Mouse (Mus musculus): ENCODE measurements at regions not wholly inside any gene's neighbourhood (a gene's known extent, or its start where the extent isn't known, plus 50 kb on each side); places are given as distances from the start of the nearest gene placed in this dataset.

DNA sequence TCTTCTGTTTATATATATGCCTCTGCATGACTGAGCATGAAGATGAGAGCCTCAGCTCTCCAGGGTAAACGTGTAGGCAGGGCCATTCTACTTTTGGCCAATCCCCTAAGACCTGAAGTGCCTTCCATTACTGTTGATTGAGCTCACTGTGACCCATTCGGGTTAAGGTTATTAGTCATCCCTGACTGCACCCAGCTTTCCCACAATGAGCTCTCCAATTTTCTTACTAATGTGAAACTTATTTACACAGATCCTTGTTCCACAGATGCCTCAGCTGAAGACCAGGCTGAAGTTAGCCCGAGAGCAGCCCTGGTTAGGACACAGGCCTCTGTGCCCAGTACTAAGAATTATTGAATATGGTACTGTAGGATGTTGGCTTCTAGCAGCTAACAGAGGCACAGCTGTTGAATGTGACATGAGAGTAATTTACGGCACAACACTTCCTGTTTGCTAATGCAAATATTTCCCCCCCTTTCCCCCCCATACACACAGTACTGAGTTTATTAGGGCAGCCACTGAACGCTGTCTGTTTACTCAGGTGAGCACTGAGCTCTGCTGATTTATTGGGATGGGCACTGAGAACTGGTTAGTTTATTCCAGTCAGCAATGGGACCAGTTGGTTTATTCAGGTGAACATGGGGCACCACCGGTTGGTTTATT, 141.2 kb upstream of the Dcn start:
- TF ChIP-seq CTCF (conservative IDR thresholded peaks at IDR 0.05; ENCODE audit: insufficient read depth, insufficient read length, low read depth, low read length) = no peak
- no peak for TF ChIP-seq POLR2A (IDR thresholded peaks at IDR 0.05; ENCODE audit: low read depth, low read length)

All from kidney, adult 2 months (tissue).